Comparison of ENCODE assay signal across 26 mouse cellular contexts in genomic region chr11:23023155-23023554, GRCm38 (mm10). TPM values are rescaled to one million over a fixed set of nuclear protein-coding genes. Genes with fewer than 3 reads are reported as not detected.
DNase-seq lines count a peak whose midpoint lies in the region; ATAC-seq and TF ChIP-seq lines count a peak whose summit lies in the region.
"Had no signal": no experiment of that assay in that cellular context is flagged by ENCODE, and none has a peak within 500 bp of the region (broad histone marks: within the 10 kb centered on the region; RNA-seq: fewer than 3 reads in every experiment).

No protein-coding gene starts in this region.

- peaks cover 4% of the 10 kb centered on the region for H3K9me3 ChIP-seq in CH12.LX (replicated peaks; ENCODE audit: low read length)
- H3K9me3 ChIP-seq: embryonic facial prominence, embryonic 13.5 days; embryonic facial prominence, embryonic 15.5 days; forebrain, embryonic 12.5 days had no signal

- dilution Hi-C loops in CH12.LX (cut with MboI; ENCODE audit: extremely low pct_ligation_motif_present, extremely low pct_unique_long_range_greater_than_20kb, low sequenced_read_pairs) = no loop called here

- H3K4me1 ChIP-seq in CH12.LX (ENCODE audit: control insufficient read depth in 1 of 2, insufficient read depth in 2 of 2) = peaks cover 0 to 10% of the 10 kb centered on the region in 2 experiments; a peak in 2 of 4 replicates
- H3K4me1 ChIP-seq: embryonic facial prominence, embryonic 13.5 days; embryonic facial prominence, embryonic 15.5 days; forebrain, embryonic 12.5 days had no signal

- H3K9ac ChIP-seq in CH12.LX (ENCODE audit: insufficient read depth, low read depth) = no peak overlapping the region
- H3K9ac ChIP-seq: embryonic facial prominence, embryonic 13.5 days; embryonic facial prominence, embryonic 15.5 days; forebrain, embryonic 12.5 days had no signal

- peaks cover 0 to 2% of the 10 kb centered on the region in 2 experiments for H3K36me3 ChIP-seq in CH12.LX (replicated peaks in 1 of 2; ENCODE audit: control insufficient read depth in 1 of 2, insufficient read depth in 1 of 2, low read length in 1 of 2)
- H3K36me3 ChIP-seq: embryonic facial prominence, embryonic 13.5 days; embryonic facial prominence, embryonic 15.5 days; forebrain, embryonic 10.5 days; forebrain, embryonic 12.5 days had no signal

- no peak for TF ChIP-seq RAD21 in CH12.LX (IDR thresholded peaks at IDR 0.05; ENCODE audit: low read depth, low read length)

- peak; percentile 63 for TF ChIP-seq EP300 in CH12.LX (IDR thresholded peaks at IDR 0.05; ENCODE audit: low read length)

- in situ Hi-C loops in CH12.LX (cut with MboI; ENCODE audit: low pct_ligation_motif_present, low pct_unique_long_range_greater_than_20kb, low sequenced_read_pairs) = no loop called here

- H3K4me3 ChIP-seq in CH12.LX (replicated peaks in 1 of 3; ENCODE audit: low read depth in 2 of 3, low read length in 2 of 3, poor library complexity in 1 of 3) = no peak overlapping the region
- H3K4me3 ChIP-seq: embryonic facial prominence, embryonic 13.5 days; embryonic facial prominence, embryonic 15.5 days; erythroblast, embryonic 14.5 days; forebrain, embryonic 10.5 days; forebrain, embryonic 12.5 days had no signal

- no peak for TF ChIP-seq CTCF in CH12.LX (conservative IDR thresholded peaks at IDR 0.05 in 1 of 2, IDR thresholded peaks at IDR 0.05 in 1 of 2; ENCODE audit: low read depth in 2 of 2, low read length in 2 of 2)

- DNase-seq in A20 (ENCODE audit: low read depth, low spot score) = peak; percentile 16
- no peak for DNase-seq in CH12.LX (ENCODE audit: extremely low read depth)
- no peak for DNase-seq in gastrocnemius, postnatal 25 days
- DNase-seq in neural tube, embryonic 10.5 days (ENCODE audit: extremely low spot score, low spot score) = no peak
- no peak for DNase-seq in cerebellum, postnatal 10 days
- DNase-seq: adrenal gland, adult 8-10 months; adrenal gland, postnatal 14 days; adrenal gland, postnatal 36 days; B cell, adult 2 months; cerebellum, adult 11-12 months; cerebellum, adult 2 months; cerebellum, adult 9-10 months; cerebellum, postnatal 14 days; cerebellum, postnatal 36 days; embryo, embryonic 11 days had no signal

- H3K27ac ChIP-seq in CH12.LX (ENCODE audit: insufficient read depth, low read depth) = no peak overlapping the region
- H3K27ac ChIP-seq: embryonic facial prominence, embryonic 13.5 days; embryonic facial prominence, embryonic 15.5 days; forebrain, embryonic 10.5 days; forebrain, embryonic 12.5 days had no signal

- TF ChIP-seq POLR2A in CH12.LX (IDR thresholded peaks at IDR 0.05; ENCODE audit: low read depth, low read length) = no peak

- no peaks in the 10 kb centered on the region for H3K79me2 ChIP-seq in CH12.LX (replicated peaks; ENCODE audit: control insufficient read depth, extremely low read depth, insufficient read depth, poor library complexity, severe bottlenecking)

- ATAC-seq in granulocyte monocyte progenitor cell, adult 5-6 weeks (replicated peaks; ENCODE audit: poor library complexity, severe bottlenecking) = peak; percentile 48; the same call in 1 of the 2 replicates
- ATAC-seq: activated CD4-positive, CD25-positive, alpha-beta regulatory T cell, adult 4 months; CD4-positive, CD25-positive, alpha-beta regulatory T cell, adult 4 months; forebrain, embryonic 14.5 days; forebrain, embryonic 16.5 days; Patski had no signal

- no peak overlapping the region for H3K4me2 ChIP-seq in CH12.LX (ENCODE audit: insufficient read depth, low read depth, poor library complexity, severe bottlenecking)
- H3K4me2 ChIP-seq: embryonic facial prominence, embryonic 13.5 days; embryonic facial prominence, embryonic 15.5 days; forebrain, embryonic 12.5 days had no signal

- H3K27me3 ChIP-seq in CH12.LX (replicated peaks) = no peaks in the 10 kb centered on the region
- H3K27me3 ChIP-seq: embryonic facial prominence, embryonic 13.5 days; embryonic facial prominence, embryonic 15.5 days; forebrain, embryonic 12.5 days; Patski had no signal

TF ChIP-seq in CH12.LX, 34 proteins besides CTCF, POLR2A, EP300 and RAD21:
- peak; percentile 70 for TF ChIP-seq HCFC1 (IDR thresholded peaks at IDR 0.05; ENCODE audit: low read depth, low read length)
- TF ChIP-seq IRF4 (IDR thresholded peaks at IDR 0.05; ENCODE audit: low read depth, low read length) = peak; percentile 49; the same call in 1 of the 2 replicates
- TF ChIP-seq E2F4 (IDR thresholded peaks at IDR 0.05; ENCODE audit: insufficient replicate concordance, low read depth, low read length) = no peak
- TF ChIP-seq NELFE (IDR thresholded peaks at IDR 0.05; ENCODE audit: low read depth, low read length) = no peak
- no peak for TF ChIP-seq TBP (conservative IDR thresholded peaks at IDR 0.05; ENCODE audit: low read depth, low read length)
- no peak for TF ChIP-seq KAT2A (IDR thresholded peaks at IDR 0.05; ENCODE audit: insufficient replicate concordance, low read length)
- no peak for TF ChIP-seq MXI1 (IDR thresholded peaks at IDR 0.05; ENCODE audit: low read depth, low read length)
- peak; percentile 95 for TF ChIP-seq ELF1 (IDR thresholded peaks at IDR 0.05; ENCODE audit: low read depth, low read length)
- TF ChIP-seq TCF12 (IDR thresholded peaks at IDR 0.05; ENCODE audit: low read depth, low read length) = no peak
- no peak for TF ChIP-seq CHD1 (IDR thresholded peaks at IDR 0.05; ENCODE audit: low read depth, low read length)
- no peak for TF ChIP-seq ZC3H11A (IDR thresholded peaks at IDR 0.05; ENCODE audit: low read depth, low read length)
TF ChIP-seq in CH12.LX: peak in this region for 3.

RNA-seq across cellular contexts. Expression of gene Fam161a, which starts 15.8 kb away (rescaled TPM):
- total RNA-seq in CH12.LX (2012; rRNA removed) (1.5 and 2.0 TPM in 2 replicates), CH12.LX (2014; rRNA removed) (0.69 and 1.4 TPM in 2 replicates)
- polyA plus RNA-seq in CH12.LX (2012; ENCODE audit: insufficient read length, low read depth) = 1.3 and 2.0 TPM in 2 replicates
- 2.4 and 3.6 TPM in 2 replicates for total RNA-seq in granulocyte monocyte progenitor cell, adult 5-6 weeks (2014; fragmentation: Nextera tagmentation)
- total RNA-seq in granulocyte monocyte progenitor cell, adult 5-6 weeks (2017) = 1.3 and 1.7 TPM in 2 replicates
- total RNA-seq in gastrocnemius, postnatal 25 days (2021) = 1 to 10 TPM; 2.1 to 2.7 TPM

RNA-seq across cellular contexts. Expression of gene Cct4, which starts 32.8 kb away (rescaled TPM):
- total RNA-seq in CH12.LX (2012; rRNA removed) = 475 and 482 TPM in 2 replicates
- total RNA-seq in CH12.LX (2014; rRNA removed) = 874 and 992 TPM in 2 replicates
- 512 and 569 TPM in 2 replicates for polyA plus RNA-seq in CH12.LX (2012; ENCODE audit: insufficient read length, low read depth)
- total RNA-seq in granulocyte monocyte progenitor cell, adult 5-6 weeks (2014; fragmentation: Nextera tagmentation) = 190 and 205 TPM in 2 replicates
- total RNA-seq in granulocyte monocyte progenitor cell, adult 5-6 weeks (2017) = 260 and 305 TPM in 2 replicates
- 10 to 100 TPM; 88.1 to 96.9 TPM for total RNA-seq in gastrocnemius, postnatal 25 days (2021)

RNA-seq across cellular contexts. Expression of gene Commd1, which starts 41.0 kb away (rescaled TPM):
- total RNA-seq in CH12.LX (2012; rRNA removed) (109 and 127 TPM in 2 replicates), CH12.LX (2014; rRNA removed) (163 and 192 TPM in 2 replicates)
- 113 and 137 TPM in 2 replicates for polyA plus RNA-seq in CH12.LX (2012; ENCODE audit: insufficient read length, low read depth)
- 95.6 and 97.6 TPM in 2 replicates for total RNA-seq in granulocyte monocyte progenitor cell, adult 5-6 weeks (2014; fragmentation: Nextera tagmentation)
- 119 and 143 TPM in 2 replicates for total RNA-seq in granulocyte monocyte progenitor cell, adult 5-6 weeks (2017)
- total RNA-seq in gastrocnemius, postnatal 25 days (2021) = 100 to 1,000 TPM in 1 of 2 experiments, 10 to 100 TPM in 1; 95.6 to 108 TPM

RNA-seq across cellular contexts. Expression of gene Gm28048, which starts 41.3 kb away (rescaled TPM):
- 30.8 and 32.6 TPM in 2 replicates for total RNA-seq in CH12.LX (2012; rRNA removed)
- 93.3 and 101 TPM in 2 replicates for total RNA-seq in CH12.LX (2014; rRNA removed)
- polyA plus RNA-seq in CH12.LX (2012; ENCODE audit: insufficient read length, low read depth) = 47.3 and 59.5 TPM in 2 replicates
- total RNA-seq in granulocyte monocyte progenitor cell, adult 5-6 weeks (2014; fragmentation: Nextera tagmentation) = 70.6 and 93.5 TPM in 2 replicates
- 48.6 and 74.5 TPM in 2 replicates for total RNA-seq in granulocyte monocyte progenitor cell, adult 5-6 weeks (2017)
- total RNA-seq in gastrocnemius, postnatal 25 days (2021) = 1 to 10 TPM; 1.8 to 1.9 TPM
- polyA plus RNA-seq: erythroblast, embryonic 14.5 days had no signal

RNA-seq across cellular contexts. Expression of gene Zrsr1, which starts 51.4 kb away (rescaled TPM):
- total RNA-seq in CH12.LX (2012; rRNA removed) = 4.0 and 4.4 TPM in 2 replicates
- total RNA-seq in CH12.LX (2014; rRNA removed) = 4.7 and 4.8 TPM in 2 replicates
- 9.3 and 12.9 TPM in 2 replicates for polyA plus RNA-seq in CH12.LX (2012; ENCODE audit: insufficient read length, low read depth)
- total RNA-seq in granulocyte monocyte progenitor cell, adult 5-6 weeks (2014; fragmentation: Nextera tagmentation) = 3.2 and 4.1 TPM in 2 replicates
- total RNA-seq in granulocyte monocyte progenitor cell, adult 5-6 weeks (2017) = 4.5 and 9.3 TPM in 2 replicates
- total RNA-seq in gastrocnemius, postnatal 25 days (2021) = 10 to 100 TPM; 11.0 to 11.5 TPM
